Mouse (Mus musculus) G1E (cell line): ENCODE data around the gene Tomm40.

ENCODE experiments used
- CTCF ChIP-seq: IDR thresholded peaks from 2 replicates; pipeline ENCODE4 v1.5.1; 2012; ENCODE audit warnings: low read depth, low read length, inconsistent platforms, mixed read lengths
- GATA1 ChIP-seq: IDR thresholded peaks from 2 replicates; pipeline ENCODE4 v1.6.1; 2012; ENCODE audit warnings: borderline replicate concordance, low read length, inconsistent platforms, mixed read lengths
- GATA2 ChIP-seq: IDR thresholded peaks from 2 replicates; pipeline ENCODE4 v1.6.1; 2012; ENCODE audit warnings: low read depth, low read length, inconsistent platforms, borderline replicate concordance
- POLR2AphosphoS5 ChIP-seq: IDR thresholded peaks from 2 replicates; pipeline ENCODE4 v1.6.1; 2012; ENCODE audit warnings: low read depth, low read length, inconsistent platforms; ENCODE audit not compliant: insufficient replicate concordance
- TAL1 ChIP-seq: conservative IDR thresholded peaks from 2 replicates; pipeline ENCODE4 v1.6.1; 2012; ENCODE audit warnings: low read depth, low read length, inconsistent platforms, mixed read lengths

DNA sequence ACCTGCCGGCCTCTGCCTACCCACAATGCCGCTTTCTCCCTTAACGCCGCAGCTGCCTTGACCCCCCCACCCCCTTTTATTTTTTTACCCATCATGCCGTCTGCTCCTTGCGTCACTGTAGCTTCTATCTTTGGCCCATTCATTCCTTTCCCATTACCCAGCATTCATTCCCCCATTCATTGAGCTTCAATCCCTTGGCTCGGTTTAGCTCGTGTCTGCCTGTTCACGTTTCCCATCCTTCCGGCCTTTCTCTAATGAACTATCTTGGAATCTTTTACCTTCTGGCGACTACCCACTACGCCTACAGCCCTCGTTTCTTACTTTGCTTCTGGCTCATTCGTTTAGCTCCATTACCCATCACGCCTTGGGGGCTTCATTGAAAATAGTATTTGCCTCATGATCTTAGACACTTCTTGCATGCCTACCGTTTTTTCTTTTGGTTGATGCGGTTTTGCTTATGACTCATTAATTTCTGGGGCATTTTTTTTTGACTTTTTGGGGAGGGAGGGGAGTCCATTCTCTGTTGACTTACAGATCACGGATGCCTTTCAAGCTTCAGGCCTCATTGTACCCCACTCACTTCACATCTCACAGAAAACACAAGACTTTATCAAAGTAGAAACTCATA lies 931 bp upstream of the Tomm40 start:
- TF ChIP-seq CTCF = no peak
- no peak for TF ChIP-seq GATA1
- no peak for TF ChIP-seq GATA2
- no peak for TF ChIP-seq TAL1
- no peak for TF ChIP-seq POLR2AphosphoS5
